Mouse (Mus musculus): ENCODE data around the gene Fscn2. TPM values are rescaled to one million over a fixed set of nuclear protein-coding genes. Genes with fewer than 3 reads are reported as not detected.

Fscn2 gene
- polyA plus RNA-seq, 1 experiment, result not detected

- Histone ChIP-seq H3K27me3 (ENCODE audit: control insufficient read depth, insufficient read depth, low read length, poor library complexity, severe bottlenecking) (no peaks in the 10 kb centered on the region), H3K36me3 (ENCODE audit: control insufficient read depth, insufficient read depth, low read length, poor library complexity, severe bottlenecking) (no peaks in the 10 kb centered on the region), H3K27ac (ENCODE audit: insufficient read depth, low read length) (no peak overlapping the region), H3K9me3 (replicated peaks; ENCODE audit: control insufficient read depth, insufficient read depth, low read length, poor library complexity, severe bottlenecking) (peaks cover 10% of the 10 kb centered on the region; the same call in 1 of the 2 replicates), H3K4me3 (ENCODE audit: low read depth, low read length) (no peak overlapping the region), H3K4me1 (ENCODE audit: control insufficient read depth, insufficient read depth, low read length) (peaks cover 5% of the 10 kb centered on the region), H3K9ac (ENCODE audit: low read depth, poor library complexity, severe bottlenecking) (no peak overlapping the region)
- no peak for TF ChIP-seq EP300 (IDR thresholded peaks at IDR 0.05; ENCODE audit: insufficient read depth, low read depth, low read length)
- no peak for TF ChIP-seq POLR2A (IDR thresholded peaks at IDR 0.05; ENCODE audit: insufficient read depth, low read length)
- no peak for TF ChIP-seq CTCF (IDR thresholded peaks at IDR 0.05; ENCODE audit: low read depth, low read length)
Observed at GRCm38 (mm10) chr11:120315416-120315761, 45.9 kb upstream of the Fscn2 start.

GRCm38 (mm10) chr11:120315832-120316689, 45.3 kb upstream of the Fscn2 start:
- Histone ChIP-seq H3K9me3 (replicated peaks; ENCODE audit: control insufficient read depth, insufficient read depth, low read length, poor library complexity, severe bottlenecking) (peaks cover 10% of the 10 kb centered on the region; the same call in 1 of the 2 replicates), H3K4me3 (ENCODE audit: low read depth, low read length) (peak overlapping the region; percentile 68), H3K36me3 (ENCODE audit: control insufficient read depth, insufficient read depth, low read length, poor library complexity, severe bottlenecking) (no peaks in the 10 kb centered on the region), H3K4me1 (ENCODE audit: control insufficient read depth, insufficient read depth, low read length) (peaks cover 5% of the 10 kb centered on the region), H3K27ac (ENCODE audit: insufficient read depth, low read length) (peak overlapping the region; percentile 70), H3K9ac (ENCODE audit: low read depth, poor library complexity, severe bottlenecking) (peak overlapping the region; percentile 73), H3K27me3 (ENCODE audit: control insufficient read depth, insufficient read depth, low read length, poor library complexity, severe bottlenecking) (no peaks in the 10 kb centered on the region)
- TF ChIP-seq CTCF (IDR thresholded peaks at IDR 0.05; ENCODE audit: low read depth, low read length), result no peak
- peak; percentile 79 for TF ChIP-seq POLR2A (IDR thresholded peaks at IDR 0.05; ENCODE audit: insufficient read depth, low read length)
- TF ChIP-seq EP300 (IDR thresholded peaks at IDR 0.05; ENCODE audit: insufficient read depth, low read depth, low read length), result no peak

- peak overlapping the region; percentile 65 for H3K4me3 ChIP-seq (ENCODE audit: low read depth, low read length)
- peak overlapping the region; percentile 73 for H3K9ac ChIP-seq (ENCODE audit: low read depth, poor library complexity, severe bottlenecking)
- H3K9me3 ChIP-seq (replicated peaks; ENCODE audit: control insufficient read depth, insufficient read depth, low read length, poor library complexity, severe bottlenecking), result peaks cover 10% of the 10 kb centered on the region; the same call in 1 of the 2 replicates
- H3K27ac ChIP-seq (ENCODE audit: insufficient read depth, low read length), result peak overlapping the region; percentile 60
- TF ChIP-seq POLR2A (IDR thresholded peaks at IDR 0.05; ENCODE audit: insufficient read depth, low read length) (no peak), CTCF (IDR thresholded peaks at IDR 0.05; ENCODE audit: low read depth, low read length) (no peak), EP300 (IDR thresholded peaks at IDR 0.05; ENCODE audit: insufficient read depth, low read depth, low read length) (no peak)
- H3K36me3 ChIP-seq (ENCODE audit: control insufficient read depth, insufficient read depth, low read length, poor library complexity, severe bottlenecking), result no peaks in the 10 kb centered on the region
- peaks cover 5% of the 10 kb centered on the region for H3K4me1 ChIP-seq (ENCODE audit: control insufficient read depth, insufficient read depth, low read length)
- no peaks in the 10 kb centered on the region for H3K27me3 ChIP-seq (ENCODE audit: control insufficient read depth, insufficient read depth, low read length, poor library complexity, severe bottlenecking)
Observed at GRCm38 (mm10) chr11:120316690-120317254, 44.6 kb upstream of the Fscn2 start.

- no peaks in the 10 kb centered on the region for H3K36me3 ChIP-seq (ENCODE audit: control insufficient read depth, insufficient read depth, low read length, poor library complexity, severe bottlenecking)
- peak overlapping the region; percentile 73; the same call in 1 of the 2 replicates for H3K9ac ChIP-seq (ENCODE audit: low read depth, poor library complexity, severe bottlenecking)
- peaks cover 5% of the 10 kb centered on the region for H3K4me1 ChIP-seq (ENCODE audit: control insufficient read depth, insufficient read depth, low read length)
- TF ChIP-seq EP300 (IDR thresholded peaks at IDR 0.05; ENCODE audit: insufficient read depth, low read depth, low read length), result no peak
- TF ChIP-seq POLR2A (IDR thresholded peaks at IDR 0.05; ENCODE audit: insufficient read depth, low read length), result no peak
- TF ChIP-seq CTCF (IDR thresholded peaks at IDR 0.05; ENCODE audit: low read depth, low read length), result no peak
- H3K27me3 ChIP-seq (ENCODE audit: control insufficient read depth, insufficient read depth, low read length, poor library complexity, severe bottlenecking), result no peaks in the 10 kb centered on the region
- peaks cover 10% of the 10 kb centered on the region; the same call in 1 of the 2 replicates for H3K9me3 ChIP-seq (replicated peaks; ENCODE audit: control insufficient read depth, insufficient read depth, low read length, poor library complexity, severe bottlenecking)
- H3K4me3 ChIP-seq (ENCODE audit: low read depth, low read length), result no peak overlapping the region
- H3K27ac ChIP-seq (ENCODE audit: insufficient read depth, low read length), result peak overlapping the region; percentile 60; the same call in 1 of the 2 replicates
Observed at GRCm38 (mm10) chr11:120317456-120317855, 43.9 kb upstream of the Fscn2 start.

GRCm38 (mm10) chr11:120319310-120319709, 42.0 kb upstream of the Fscn2 start:
- no peak overlapping the region for H3K9ac ChIP-seq (ENCODE audit: low read depth, poor library complexity, severe bottlenecking)
- H3K4me3 ChIP-seq (ENCODE audit: low read depth, low read length), result no peak overlapping the region
- H3K27ac ChIP-seq (ENCODE audit: insufficient read depth, low read length), result no peak overlapping the region
- H3K4me1 ChIP-seq (ENCODE audit: control insufficient read depth, insufficient read depth, low read length), result peaks cover 5% of the 10 kb centered on the region
- no peak for TF ChIP-seq EP300 (IDR thresholded peaks at IDR 0.05; ENCODE audit: insufficient read depth, low read depth, low read length)
- no peak for TF ChIP-seq POLR2A (IDR thresholded peaks at IDR 0.05; ENCODE audit: insufficient read depth, low read length)
- no peak for TF ChIP-seq CTCF (IDR thresholded peaks at IDR 0.05; ENCODE audit: low read depth, low read length)
- H3K27me3 ChIP-seq (ENCODE audit: control insufficient read depth, insufficient read depth, low read length, poor library complexity, severe bottlenecking), result no peaks in the 10 kb centered on the region
- H3K9me3 ChIP-seq (replicated peaks; ENCODE audit: control insufficient read depth, insufficient read depth, low read length, poor library complexity, severe bottlenecking), result peaks cover 10% of the 10 kb centered on the region; the same call in 1 of the 2 replicates
- no peaks in the 10 kb centered on the region for H3K36me3 ChIP-seq (ENCODE audit: control insufficient read depth, insufficient read depth, low read length, poor library complexity, severe bottlenecking)

GRCm38 (mm10) chr11:120320156-120320555, 41.2 kb upstream of the Fscn2 start:
- no peak overlapping the region for H3K9ac ChIP-seq (ENCODE audit: low read depth, poor library complexity, severe bottlenecking)
- H3K36me3 ChIP-seq (ENCODE audit: control insufficient read depth, insufficient read depth, low read length, poor library complexity, severe bottlenecking), result no peaks in the 10 kb centered on the region
- H3K27ac ChIP-seq (ENCODE audit: insufficient read depth, low read length), result no peak overlapping the region
- no peak for TF ChIP-seq POLR2A (IDR thresholded peaks at IDR 0.05; ENCODE audit: insufficient read depth, low read length)
- TF ChIP-seq CTCF (IDR thresholded peaks at IDR 0.05; ENCODE audit: low read depth, low read length), result no peak
- TF ChIP-seq EP300 (IDR thresholded peaks at IDR 0.05; ENCODE audit: insufficient read depth, low read depth, low read length), result no peak
- H3K9me3 ChIP-seq (replicated peaks; ENCODE audit: control insufficient read depth, insufficient read depth, low read length, poor library complexity, severe bottlenecking), result peaks cover 10% of the 10 kb centered on the region; the same call in 1 of the 2 replicates
- peaks cover 4% of the 10 kb centered on the region for H3K4me1 ChIP-seq (ENCODE audit: control insufficient read depth, insufficient read depth, low read length)
- no peak overlapping the region for H3K4me3 ChIP-seq (ENCODE audit: low read depth, low read length)
- no peaks in the 10 kb centered on the region for H3K27me3 ChIP-seq (ENCODE audit: control insufficient read depth, insufficient read depth, low read length, poor library complexity, severe bottlenecking)
